Mouse (Mus musculus): Measurements from ENCODE around the gene Slc39a5. TPM values are rescaled to one million over a fixed set of nuclear protein-coding genes. Genes with fewer than 3 reads are reported as not detected.
A peak's percentile ranks its signal among the peaks of the same experiment; 100 is the strongest.

Gene Slc39a5
- not detected for polyA plus RNA-seq (2017; shearing (Covaris generic))

DNA sequence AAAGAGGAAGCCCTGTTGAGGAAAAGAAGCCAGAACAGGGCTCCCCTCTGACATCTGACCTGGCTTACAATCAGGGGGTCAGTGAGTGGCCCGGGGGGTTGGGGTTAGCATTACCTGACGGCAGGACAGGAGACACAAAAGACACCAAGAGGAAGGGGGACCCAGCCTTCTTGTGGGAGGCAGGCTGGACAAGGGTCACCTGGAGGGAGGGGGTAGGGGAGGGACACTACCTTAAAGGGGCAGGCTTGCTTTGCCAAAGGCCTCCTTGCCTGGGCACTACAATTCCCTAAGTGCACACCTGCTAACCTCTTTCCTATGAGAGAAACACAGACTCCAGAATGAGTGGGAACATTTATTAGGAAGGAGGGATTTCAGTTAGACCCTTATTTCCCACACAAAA is at the start of gene Slc39a5:
Gene Slc39a5 (minus strand): TSS at position 174 of the 400 bp plus-strand sequence.
- no peak for ATAC-seq

DNA sequence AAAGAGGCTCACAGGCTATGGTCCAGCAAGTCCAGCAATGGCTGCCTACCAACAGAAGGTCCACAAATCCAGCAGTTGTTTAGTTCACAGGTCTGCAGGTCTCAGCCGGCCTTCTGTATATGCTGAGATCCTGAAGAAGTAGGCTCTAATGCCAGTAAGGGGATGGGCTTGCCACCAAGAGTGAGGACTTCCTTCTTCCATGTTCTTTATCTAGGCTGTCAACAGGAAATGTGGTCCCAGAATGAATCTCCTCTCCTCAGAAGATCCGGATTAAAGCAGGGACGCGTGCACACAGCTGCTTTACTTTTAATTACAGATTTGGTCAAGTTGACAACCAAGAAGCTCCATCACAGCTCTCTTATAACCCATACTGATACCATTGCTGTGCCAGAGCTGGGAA is 44.4 kb upstream of the Slc39a5 start:
- ATAC-seq = no peak

DNA sequence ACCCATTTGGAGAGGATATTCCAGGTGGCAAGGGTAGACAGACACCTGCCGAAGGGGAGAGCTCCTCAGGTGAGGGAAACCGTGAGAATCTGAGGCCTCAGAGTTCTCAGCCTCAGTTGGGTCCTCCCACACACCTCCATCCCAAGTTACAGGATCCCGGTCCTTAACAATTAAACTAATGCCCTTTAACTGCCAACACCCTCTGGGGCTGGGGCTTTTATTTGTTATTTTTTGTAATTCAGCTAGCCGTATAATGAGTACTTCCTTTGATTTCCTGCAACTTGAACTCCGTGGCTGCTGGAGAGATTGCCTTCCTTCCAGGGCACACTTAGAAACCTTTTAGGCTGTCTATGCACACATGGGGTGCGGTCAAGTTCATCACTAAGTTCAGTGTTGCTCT is 43.3 kb upstream of the Slc39a5 start:
- ATAC-seq = no peak

DNA sequence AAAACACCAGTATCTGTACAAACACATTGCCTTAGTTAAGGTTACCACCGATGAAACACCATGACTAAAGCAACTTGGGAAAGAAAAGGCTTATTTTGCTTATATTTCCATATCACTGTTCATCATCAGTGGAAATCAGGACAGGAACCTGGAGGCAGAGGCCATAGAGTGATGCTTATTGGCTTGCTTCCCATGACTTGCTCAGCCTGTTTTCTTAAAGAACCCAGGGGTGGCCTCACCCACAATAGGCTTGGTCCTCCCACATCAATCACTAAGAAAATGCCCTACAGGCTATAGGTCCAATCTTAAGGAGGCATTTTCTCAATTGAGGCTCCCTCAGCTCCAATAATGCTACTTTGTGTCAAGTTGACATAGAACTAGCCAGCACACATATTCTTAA is 41.7 kb upstream of the Slc39a5 start:
- no peak for ATAC-seq

DNA sequence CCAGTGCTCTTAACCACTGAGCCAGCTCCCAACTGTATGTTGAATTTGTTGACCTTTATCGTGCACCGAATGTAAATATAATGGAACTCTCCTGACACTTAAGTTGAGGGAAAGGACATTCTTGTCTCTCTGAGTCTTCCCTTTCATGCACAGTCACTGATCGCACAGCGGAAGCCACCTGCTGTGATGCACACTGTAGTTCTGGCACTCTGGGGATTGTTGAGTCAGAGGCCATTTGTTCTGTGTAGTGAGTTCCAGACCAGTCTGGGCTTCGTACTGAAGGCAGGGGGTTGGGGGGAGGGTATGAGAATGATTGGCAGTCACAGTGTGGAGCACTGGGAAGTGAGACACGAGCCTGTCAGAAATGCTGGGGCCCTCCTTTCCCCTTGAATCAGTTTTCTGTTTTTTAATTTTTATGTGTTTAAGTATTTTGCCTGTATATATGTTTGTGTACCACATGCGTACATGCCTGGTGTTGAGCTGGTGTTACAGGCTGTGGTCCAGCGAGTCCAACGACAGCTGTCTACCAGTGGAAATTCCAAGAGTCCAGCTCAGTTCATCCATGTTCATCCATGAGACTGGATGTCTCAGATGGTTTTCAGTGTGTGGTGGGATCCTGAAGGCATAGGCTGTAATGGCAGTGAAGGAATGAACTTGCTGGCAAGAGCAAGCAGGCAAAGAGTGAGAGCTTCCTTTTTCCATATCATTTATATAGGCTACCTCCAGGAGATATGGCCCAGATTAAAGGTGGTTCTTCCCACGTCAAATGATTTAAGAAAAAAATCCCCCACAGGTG is 40.5 kb upstream of the Slc39a5 start:
- no peak for ATAC-seq

DNA sequence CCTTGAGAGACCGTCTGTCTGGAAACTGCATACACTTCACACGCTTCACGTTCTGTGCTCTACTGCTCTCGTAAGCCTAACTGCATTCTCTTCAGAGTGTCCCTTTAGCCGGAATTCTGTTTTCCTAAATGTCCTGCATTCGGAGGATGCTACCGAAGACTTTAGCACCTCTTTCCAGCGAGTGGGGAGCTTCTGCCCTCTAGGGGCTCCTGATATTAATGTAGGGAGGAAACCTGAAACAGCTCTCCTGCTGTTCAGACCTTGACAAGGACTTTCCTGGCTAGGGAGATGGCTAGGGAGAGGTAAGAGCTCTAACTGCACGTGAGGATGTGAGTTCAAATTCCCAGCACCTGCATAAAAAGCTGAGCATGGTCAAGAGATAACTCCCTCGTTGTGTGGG is 39.4 kb upstream of the Slc39a5 start:
- ATAC-seq = peak; percentile 48

DNA sequence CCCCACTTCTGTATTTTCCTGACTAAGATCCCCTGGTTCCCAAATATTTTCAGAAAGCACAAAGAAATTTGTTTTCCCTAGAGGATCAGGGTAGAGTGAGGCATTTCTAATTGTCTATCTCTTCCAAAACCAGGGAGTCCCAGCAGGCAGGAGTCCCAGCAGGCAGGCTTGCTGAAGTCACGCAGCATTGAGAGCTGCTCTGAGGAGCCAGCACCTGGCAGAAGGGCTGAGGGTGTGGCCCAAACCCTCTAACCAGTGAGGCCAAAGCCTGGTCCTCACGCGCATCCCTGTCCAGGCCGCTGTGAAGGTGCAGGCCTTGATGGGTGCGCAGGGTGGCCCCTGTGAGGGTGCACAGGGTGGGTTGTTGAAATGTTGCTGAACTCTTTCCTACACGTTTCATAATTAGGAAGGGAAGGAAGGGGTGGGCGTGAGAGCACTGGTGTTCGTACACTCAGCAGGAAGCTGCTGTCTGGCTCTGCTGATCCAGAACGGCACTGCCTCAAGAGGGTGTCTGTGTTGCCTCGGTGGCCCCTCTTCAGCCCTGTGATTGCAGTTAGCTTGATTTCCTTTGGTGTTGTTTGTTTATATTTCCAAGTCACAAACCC is 37.7 kb upstream of the Slc39a5 start:
- peak; percentile 68 for ATAC-seq

DNA sequence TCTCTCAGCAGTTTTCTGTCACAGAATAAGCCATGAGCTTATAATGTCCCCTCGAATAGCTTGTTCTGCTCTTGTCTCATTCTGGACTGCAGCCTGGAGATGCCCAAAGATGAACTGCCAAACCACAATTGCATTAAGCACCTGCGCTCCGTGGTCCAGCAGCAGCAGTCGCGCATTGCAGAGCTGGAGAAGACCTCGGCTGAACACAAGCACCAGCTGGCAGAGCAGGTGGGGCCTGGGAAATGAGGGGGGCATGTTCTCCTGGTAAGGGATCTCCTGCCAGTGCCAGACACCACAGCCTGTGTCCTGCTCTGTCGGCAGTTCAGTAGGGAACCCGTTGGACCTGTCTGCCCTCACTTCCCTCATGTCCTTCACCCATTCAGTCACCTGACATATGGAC is 35.3 kb upstream of the Slc39a5 start:
- ATAC-seq = no peak

DNA sequence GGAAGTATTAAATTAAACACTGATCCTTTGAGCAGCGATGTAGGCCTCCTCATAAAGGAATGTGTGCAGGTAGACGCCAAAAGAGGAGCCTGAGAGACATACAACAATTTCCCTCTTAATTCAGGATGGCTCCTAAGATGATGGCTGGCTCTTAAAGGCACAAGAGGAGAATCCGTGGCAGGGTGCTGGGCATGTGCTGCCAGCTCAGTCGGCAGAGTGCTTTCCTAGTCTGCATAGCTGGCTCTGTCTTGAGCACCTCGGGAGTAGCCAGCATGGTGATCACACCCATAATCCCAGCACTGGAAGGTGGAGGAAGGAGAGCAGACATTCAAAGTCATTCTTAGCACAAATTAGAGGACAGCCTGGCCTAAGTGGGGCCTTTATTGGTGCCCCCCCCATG is 34.8 kb upstream of the Slc39a5 start:
- ATAC-seq = no peak

DNA sequence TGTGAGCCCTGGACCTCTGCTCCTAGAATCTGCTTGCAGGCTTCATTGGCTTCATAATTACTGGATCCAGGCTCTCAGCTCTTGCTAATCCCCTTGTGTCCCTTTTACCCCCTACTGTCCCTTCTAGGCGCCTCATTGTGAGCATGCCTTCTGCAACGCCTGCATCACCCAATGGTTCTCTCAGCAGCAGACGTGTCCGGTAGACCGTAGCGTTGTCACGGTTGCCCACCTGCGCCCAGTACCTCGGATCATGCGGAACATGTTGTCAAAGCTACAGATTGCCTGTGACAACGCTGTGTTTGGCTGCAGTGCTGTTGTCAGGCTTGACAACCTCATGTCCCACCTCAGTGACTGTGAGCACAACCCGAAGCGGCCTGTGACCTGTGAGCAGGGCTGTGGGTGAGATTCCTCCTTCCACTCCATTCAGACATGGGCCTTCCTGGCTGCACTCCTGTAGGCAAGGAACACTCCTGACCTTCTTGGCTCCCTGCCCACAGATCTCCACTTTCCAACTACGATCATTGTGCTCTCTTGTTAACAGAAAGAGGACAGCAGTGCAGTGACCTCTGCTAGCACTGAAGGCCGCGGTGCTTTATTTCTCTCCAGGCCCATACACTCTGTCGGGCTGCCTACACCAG is 34.3 kb upstream of the Slc39a5 start:
- ATAC-seq = no peak

DNA sequence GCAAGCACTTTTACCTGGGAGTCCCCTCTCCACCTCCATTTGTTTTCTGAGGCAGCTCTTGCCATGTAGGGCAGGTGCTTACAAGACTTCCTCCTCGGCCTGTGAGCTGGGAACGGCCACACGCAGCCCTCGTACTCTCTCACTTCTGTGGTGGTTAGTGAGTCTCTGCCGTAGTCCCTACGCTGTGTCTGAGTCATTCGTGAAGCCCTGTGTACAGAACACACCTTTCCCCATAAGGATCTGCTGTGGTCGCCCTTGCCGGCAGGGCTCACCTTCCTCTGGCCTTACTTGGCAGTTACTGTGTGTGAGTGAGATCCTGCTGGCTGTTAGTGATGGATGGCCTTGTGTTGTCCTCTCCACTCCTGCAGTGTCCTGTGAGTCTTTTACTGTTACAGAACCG is 33.7 kb upstream of the Slc39a5 start:
- ATAC-seq = peak; percentile 86

DNA sequence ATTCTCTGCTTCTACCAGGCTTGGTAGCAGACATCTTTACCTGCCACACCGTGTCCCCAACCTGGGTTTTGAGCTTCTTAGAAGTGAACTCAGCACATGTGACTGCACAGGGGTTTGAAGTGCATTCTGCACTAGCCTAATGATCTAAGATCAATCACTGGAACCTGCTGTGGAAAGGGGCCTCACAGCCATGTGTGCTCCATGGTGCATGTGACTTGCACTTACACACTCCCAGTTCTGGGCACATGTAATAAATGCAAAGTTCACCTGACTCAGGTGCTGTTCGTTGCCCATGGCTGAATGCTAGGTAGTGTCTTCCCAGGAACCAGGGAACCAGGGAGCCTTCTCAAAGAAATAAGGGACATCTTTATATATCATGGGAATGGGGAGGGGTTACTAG is 32.4 kb upstream of the Slc39a5 start:
- ATAC-seq = no peak

DNA sequence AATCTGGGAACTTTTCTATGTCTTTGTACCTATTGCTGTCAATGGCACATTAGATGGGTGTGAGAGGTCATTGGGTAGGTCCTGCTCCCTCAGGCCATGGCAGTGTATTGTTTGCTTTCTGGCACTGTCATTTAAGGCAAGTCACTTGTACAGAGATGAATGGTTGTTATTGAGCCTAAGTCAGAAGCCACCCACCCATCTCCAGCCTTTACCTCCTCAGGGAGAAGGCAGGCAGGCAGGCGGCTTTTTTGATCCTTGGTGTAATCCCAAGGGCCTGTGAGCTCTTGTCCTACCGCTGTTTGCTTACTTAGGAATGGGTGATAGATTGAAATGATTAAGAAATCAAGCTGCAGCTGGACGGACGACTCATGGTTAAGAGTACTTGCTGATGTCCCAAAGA is 28.4 kb upstream of the Slc39a5 start:
- ATAC-seq = no peak

DNA sequence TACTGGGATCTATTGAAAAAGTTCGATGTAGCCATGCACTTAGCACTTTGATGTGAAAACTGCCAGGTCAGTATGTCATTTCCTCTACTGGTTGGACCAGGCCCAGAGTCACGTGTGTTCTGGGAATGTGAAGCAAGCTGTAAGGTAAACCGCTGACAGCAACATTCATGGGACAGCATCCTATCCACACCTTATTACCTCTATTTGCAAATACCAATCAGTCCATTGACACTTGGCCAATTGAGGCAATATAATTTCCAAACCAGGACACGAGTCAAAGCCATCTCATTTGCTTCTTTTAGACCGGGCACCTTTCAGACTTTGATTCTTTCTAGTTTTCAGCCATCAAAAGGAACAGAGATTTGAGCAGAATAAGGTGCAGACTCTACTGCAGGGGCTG is 28.0 kb upstream of the Slc39a5 start:
- ATAC-seq = no peak

DNA sequence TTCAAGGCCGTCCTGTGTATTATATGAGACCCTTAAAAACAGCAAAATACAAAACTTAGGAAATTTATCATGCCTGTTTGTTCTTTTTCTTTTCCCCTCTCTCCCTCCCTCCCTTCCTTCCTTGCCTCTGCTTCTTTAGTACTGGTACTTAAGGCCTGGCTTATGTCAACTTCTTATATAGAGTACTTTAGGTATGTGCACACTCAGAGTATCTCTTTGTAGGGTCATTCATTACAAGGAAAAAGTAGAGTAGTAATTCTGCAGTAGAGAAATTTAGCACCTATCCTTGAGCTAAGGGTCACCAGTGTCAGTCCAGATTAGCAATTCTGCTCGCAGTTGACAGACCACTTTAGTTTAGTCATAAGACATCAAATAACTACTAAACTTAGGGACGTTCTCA is 24.2 kb upstream of the Slc39a5 start:
- ATAC-seq = no peak

DNA sequence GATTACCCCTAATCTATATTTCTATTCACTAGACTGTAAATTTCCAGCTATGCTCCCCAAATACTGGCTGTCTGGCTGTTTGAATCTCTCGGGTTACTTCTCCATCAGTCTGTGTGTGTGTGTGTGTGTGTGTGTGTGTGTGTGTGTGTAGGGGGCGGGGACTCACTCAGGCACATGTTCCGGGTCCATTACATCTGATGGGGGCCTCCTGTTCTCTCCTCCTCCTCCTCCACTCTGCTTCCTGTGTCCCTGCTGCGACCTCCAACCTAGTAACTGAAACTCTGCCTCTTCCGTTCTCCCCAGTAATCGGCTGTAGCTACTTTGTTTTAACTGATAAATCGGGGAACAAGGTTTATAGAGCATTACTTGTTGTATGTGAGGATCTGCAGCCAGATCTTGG is 23.6 kb upstream of the Slc39a5 start:
- peak; percentile 99 for ATAC-seq

DNA sequence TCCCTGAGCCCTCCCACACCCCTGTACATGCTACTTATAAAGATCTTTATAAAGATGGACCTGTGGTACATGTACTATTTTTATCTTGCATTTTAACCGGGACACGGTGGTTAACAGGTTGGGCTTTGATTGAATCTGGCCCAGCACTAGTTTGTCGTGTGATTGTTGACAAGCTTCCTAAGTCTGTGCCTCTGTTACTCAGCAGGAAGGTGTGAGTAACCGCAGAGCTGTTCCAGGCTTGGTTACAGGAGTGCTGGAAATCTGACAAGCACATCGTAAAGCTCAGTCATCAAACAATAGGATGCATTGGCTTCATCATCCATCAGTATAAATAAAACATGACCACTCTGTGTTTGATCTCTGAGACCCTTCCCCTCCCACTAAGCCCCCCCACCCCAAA is 21.4 kb upstream of the Slc39a5 start:
- no peak for ATAC-seq

DNA sequence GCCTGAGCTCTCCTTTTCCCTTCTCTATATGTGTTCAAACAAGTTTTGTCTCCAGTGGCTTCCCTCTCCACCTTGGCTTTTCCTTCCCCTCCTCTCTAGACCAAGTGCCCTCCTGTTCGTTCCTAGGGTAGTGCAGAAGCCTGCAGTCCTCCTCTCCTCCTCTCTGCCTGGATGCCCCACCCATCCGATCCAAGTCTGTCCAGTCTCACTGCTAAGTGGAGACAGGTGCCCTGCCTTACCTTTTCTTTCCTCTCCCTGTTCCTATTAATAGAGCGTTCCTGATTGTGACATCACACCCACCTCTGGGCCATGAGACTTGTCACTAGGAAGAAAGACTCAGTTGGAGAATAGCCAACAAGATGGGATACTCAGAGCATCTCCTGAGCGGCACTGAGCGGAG is 13.8 kb upstream of the Slc39a5 start:
- no peak for ATAC-seq

DNA sequence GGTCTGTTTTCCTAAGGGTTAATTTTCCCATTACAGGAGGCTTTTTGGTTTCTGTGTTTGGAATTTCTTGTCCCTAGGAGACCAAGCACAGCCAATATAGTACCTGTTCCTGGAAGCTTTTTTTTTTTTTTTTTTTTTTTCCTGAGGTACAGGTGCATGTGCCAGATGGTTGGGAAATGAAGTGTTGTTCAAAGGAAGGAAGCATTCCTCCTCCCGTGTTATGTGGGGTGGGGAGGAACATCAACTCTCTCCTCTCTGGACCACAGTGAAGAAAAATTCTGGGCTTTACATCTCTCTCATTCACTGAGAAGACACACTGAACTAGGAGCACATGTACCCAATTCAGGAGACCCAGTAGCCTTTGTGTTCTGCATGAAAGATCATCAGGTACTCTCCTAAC is 12.0 kb upstream of the Slc39a5 start:
- ATAC-seq = no peak

DNA sequence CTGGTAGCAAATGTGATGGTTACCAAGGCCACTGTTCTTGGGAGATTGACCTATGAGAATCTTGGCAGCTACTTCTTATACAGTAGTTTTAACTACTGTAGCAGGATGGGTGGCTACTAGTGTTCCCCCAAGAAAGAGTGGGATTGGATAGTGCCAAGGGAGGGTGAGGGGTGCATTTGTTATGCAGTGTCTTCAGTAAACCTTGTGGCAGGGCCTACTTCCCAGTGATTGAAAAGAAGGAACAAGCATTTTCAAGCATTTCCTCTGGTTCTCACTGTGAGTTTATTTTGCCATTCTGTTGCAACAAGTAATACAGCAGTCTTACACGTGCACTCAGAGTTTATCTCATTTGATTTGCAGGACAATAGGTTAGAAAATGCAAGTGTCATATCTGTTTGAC is 11.5 kb upstream of the Slc39a5 start:
- ATAC-seq = no peak

DNA sequence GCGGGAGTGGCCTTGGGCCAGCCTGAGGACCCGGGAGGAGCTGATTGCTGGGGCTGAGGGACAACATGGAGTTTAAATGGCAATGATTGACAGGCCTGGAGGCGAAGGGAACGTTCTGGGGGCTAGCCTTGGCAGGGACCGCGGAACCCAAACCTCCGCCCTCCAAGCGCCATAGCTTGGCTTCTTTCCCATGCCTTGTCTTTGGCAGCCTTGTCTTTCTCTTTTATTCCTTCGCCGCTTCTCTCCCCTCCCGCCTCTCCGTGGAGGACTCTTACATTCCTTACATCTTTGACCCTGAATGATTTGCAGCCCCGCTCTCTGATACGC is 11.0 kb upstream of the Slc39a5 start:
- ATAC-seq = no peak

DNA sequence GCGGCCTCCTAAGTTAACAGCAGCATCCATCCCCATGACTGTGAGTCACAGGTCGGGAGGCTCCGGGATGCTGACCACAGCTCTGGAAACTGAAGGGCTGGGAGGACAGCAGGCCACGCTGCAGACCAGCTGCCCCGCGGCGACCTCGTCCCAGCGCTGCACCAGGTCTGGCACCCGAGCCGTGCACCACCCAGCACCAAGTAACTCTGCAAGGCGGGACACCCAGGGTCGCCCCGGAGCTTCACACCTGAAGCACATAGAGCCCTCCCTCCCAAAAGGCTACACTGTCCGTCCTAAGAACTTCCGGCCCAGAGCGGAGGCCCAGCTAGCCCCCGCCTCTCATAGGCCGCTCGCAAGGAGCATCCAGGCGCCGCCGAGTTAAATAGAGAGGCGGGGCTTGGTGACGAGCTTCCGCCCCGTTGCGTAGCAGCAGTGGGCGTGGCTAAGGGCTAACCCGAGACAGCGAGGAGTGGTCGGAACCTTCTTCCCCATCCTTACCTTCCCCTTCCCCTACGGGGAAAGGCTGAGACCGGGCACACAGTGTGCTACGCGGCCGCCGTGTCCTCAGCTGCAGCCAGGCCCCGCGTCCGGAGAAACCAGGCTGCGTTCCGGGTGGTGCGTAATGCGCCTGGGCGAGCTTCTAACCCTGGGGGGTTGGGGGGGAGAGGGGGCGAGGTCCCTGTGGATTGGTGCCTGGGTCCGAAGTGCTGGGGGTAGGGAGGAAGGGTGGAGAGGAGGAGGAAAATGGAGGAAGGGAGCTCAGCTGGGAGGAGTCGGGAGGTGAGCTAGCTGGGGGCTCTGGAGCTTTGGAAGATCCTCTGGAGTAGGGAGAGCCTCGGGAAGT is 10.4 kb upstream of the Slc39a5 start, which contains the start of the genes Nabp2 and Rnf41:
Gene Nabp2 (minus strand): TSS at position 282 of the 844 bp plus-strand sequence.
Gene Rnf41 (plus strand): TSS at position 447 of the 844 bp plus-strand sequence.
- peak; percentile 75 for ATAC-seq

DNA sequence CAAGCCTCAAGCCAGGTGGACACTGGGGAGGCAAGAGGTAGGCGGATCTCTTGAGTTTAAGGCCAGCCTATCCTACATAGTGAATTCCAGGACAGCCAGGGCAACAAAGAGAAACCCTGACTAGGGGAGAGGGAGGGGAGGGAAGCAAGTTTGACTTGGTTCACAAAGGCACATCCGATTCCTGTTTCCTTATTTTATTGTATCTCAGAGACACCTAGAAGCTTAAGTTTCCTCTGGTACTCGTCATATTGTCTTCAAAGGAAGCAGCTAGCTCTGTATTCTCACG is 9.5 kb upstream of the Slc39a5 start:
- ATAC-seq = no peak

Data from CD4-positive, CD25-positive, alpha-beta regulatory T cell, adult 4 months (primary cell).